Mouse (Mus musculus) kidney, embryonic 15.5 days (tissue): ENCODE results near the gene Hrk. TPM values are rescaled to one million over a fixed set of nuclear protein-coding genes. Genes with fewer than 3 reads are reported as not detected.
A peak's percentile ranks its signal among the peaks of the same experiment; 100 is the strongest.

ENCODE experiments used
- ATAC-seq: fragments of 200-750 bp; cut with Nextera tagmentation; replicated peaks from 2 replicates; pipeline ENCODE4 v1.8.0; 2017; ENCODE audit warnings: moderate TSS enrichment; ENCODE audit not compliant: low FRiP score
- H3K27ac ChIP-seq: fragments of 300-500 bp; sonication (generic); 2 replicates; pipeline ENCODE4 v1.5.1; 2015; ENCODE audit warnings: mild to moderate bottlenecking, inconsistent platforms
- H3K27me3 ChIP-seq: fragments of 300-500 bp; sonication (generic); 2 replicates; pipeline ENCODE4 v1.6.1; 2015; ENCODE audit warnings: inconsistent platforms
- H3K36me3 ChIP-seq: fragments of 300-500 bp; sonication (generic); 2 replicates; pipeline ENCODE4 v1.6.1; 2015; ENCODE audit warnings: inconsistent platforms
- H3K4me1 ChIP-seq: fragments of 300-500 bp; sonication (generic); 2 replicates; pipeline ENCODE4 v1.6.1; 2015; ENCODE audit warnings: inconsistent platforms
- H3K4me2 ChIP-seq: fragments of 300-500 bp; sonication (generic); 2 replicates; pipeline ENCODE4 v1.6.1; 2015; ENCODE audit warnings: moderate library complexity, mild to moderate bottlenecking, inconsistent platforms
- H3K4me3 ChIP-seq: fragments of 300-500 bp; sonication (generic); replicated peaks from 2 replicates; pipeline ENCODE4 v1.5.1; 2015; ENCODE audit warnings: mild to moderate bottlenecking, inconsistent platforms
- H3K9ac ChIP-seq: fragments of 300-500 bp; sonication (generic); 2 replicates; pipeline ENCODE4 v1.6.1; 2015; ENCODE audit warnings: mild to moderate bottlenecking, inconsistent platforms
- H3K9me3 ChIP-seq: fragments of 300-500 bp; sonication (generic); replicated peaks from 2 replicates; pipeline ENCODE4 v1.6.1; 2016; ENCODE audit warnings: inconsistent platforms
- WGBS: fragments of 180-500 bp; shearing (Covaris S2); methylation state at CpG from one replicate; pipeline ENCODE4 v1.1.7; 2015; ENCODE audit warnings: mixed read lengths; 5-methylcytosine and 5-hydroxymethylcytosine counted together
- polyA plus RNA-seq: library from polyadenylated mRNA; unstranded; fragments of >200 nt; fragmentation: Nextera tagmentation; extraction: Ambion mirVana; gene quantifications from 2 replicates; pipeline ENCODE4 v1.2.1, GENCODE M21; 2015

Hrk gene
- polyA plus RNA-seq, 1 experiment from 2014 or later, result 0.12 TPM

DNA sequence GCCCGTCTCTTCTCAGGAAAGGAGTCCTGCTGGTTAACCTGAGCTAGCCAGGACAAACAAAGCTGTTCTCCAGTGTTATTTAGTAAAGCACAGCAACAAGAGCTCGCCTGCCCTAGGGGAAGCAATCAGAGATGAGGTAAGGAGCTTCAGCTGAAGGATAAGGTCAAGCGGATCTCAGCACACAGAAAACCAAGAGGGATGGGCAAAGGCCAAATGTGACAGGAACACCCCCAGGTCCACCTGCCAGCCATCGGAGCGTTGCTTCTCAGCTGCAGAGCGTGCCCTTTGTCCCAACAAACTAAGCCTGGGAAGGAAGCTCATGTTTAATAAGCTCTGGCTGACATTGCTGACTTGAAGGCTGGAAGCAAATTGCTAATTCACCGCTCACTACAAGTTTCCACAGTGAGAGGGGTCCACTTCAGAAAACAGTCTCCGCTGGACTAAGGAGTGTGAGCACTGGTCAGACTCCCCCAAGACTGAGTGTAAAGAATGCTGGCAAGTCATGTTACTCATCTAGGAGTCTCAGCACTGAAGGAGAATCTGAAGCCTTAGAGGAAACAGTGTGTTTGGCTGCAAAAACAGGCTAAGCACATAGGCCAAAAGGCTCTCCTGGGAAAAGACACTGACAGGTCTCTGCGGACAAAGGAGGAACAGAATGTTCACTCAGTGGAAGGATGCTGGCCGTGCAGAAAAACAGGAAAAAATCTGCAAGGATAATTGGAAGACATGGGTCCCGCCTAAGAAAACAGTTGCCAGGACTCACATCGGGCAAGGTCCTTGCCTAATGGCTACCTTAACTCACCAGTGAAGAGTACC lies 21.0 kb upstream of the Hrk start:
- Histone ChIP-seq H3K4me1 (peaks cover 45% of the 10 kb centered on the region), H3K9ac (no peak overlapping the region), H3K9me3 (no peaks in the 10 kb centered on the region), H3K27ac (peak overlapping the region; percentile 66), H3K27me3 (no peaks in the 10 kb centered on the region), H3K4me3 (no peak overlapping the region), H3K4me2 (no peak overlapping the region), H3K36me3 (peaks cover 49% of the 10 kb centered on the region)
- 0 out of 2 replicates have a peak, but pooled peaks have one; percentile 33 for ATAC-seq
- WGBS, result 54% methylated on average over 12 of the region's 12 CpGs

GRCm38 (mm10) chr5:118144327-118144726 lies 20.1 kb upstream of the Hrk start:
- WGBS, result 77% methylated on average over 4 of the region's 4 CpGs
- Histone ChIP-seq H3K27ac (0 out of 2 replicates have a peak overlapping the region, but pooled peaks have one; percentile 66), H3K4me3 (no peak overlapping the region), H3K27me3 (no peaks in the 10 kb centered on the region), H3K36me3 (peaks cover 41% of the 10 kb centered on the region), H3K9me3 (no peaks in the 10 kb centered on the region), H3K9ac (no peak overlapping the region), H3K4me1 (peaks cover 45% of the 10 kb centered on the region), H3K4me2 (no peak overlapping the region)
- no peak for ATAC-seq

DNA sequence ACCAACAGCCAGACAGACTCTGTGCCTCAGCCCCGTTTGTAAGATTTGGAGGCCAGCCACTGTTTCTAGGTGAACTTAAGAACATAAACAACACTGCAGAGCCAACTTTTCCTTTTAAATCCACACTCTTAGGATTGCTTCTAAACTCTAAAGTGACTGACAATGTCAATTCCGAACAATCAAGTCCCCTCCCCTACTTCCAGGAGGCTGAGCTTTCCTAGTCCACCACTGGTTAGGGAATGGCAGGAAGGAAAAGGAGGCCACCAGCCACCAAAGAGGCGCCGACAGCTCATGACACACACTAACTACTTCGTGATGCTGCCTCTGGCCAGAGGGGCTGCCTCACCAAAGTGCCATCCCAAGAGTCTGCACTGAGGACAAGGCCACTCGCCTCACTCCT lies 19.7 kb upstream of the Hrk start:
- no peak overlapping the region for H3K4me2 ChIP-seq
- H3K36me3 ChIP-seq, result peaks cover 36% of the 10 kb centered on the region
- ATAC-seq, result no peak
- H3K4me3 ChIP-seq, result no peak overlapping the region
- H3K27me3 ChIP-seq, result no peaks in the 10 kb centered on the region
- H3K4me1 ChIP-seq, result peaks cover 45% of the 10 kb centered on the region
- no peak overlapping the region for H3K9ac ChIP-seq
- no peaks in the 10 kb centered on the region for H3K9me3 ChIP-seq
- no peak overlapping the region for H3K27ac ChIP-seq
- 80% methylated on average over 6 of the region's 6 CpGs for WGBS

DNA sequence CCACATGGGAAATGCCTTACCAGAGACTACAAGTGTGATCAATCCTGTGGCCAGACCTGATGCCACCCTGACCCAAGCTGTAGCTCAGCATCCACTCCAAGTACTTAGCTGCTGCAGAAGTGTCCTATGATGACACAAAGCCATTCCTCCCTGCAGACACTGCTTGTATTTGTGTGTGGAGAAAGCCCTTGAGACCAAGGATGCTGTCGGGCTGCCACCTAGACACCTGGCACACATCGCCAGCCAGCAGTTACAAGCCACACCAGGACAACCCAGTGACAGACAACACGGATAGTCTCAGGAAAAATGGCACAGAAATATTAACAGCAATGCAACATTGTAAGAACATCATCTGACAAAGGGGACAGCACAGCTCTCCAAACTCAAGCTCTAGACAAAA lies 19.0 kb upstream of the Hrk start:
- no peak overlapping the region for H3K27ac ChIP-seq
- WGBS, result 88% methylated on average over 3 of the region's 3 CpGs
- ATAC-seq, result no peak
- H3K27me3 ChIP-seq, result no peaks in the 10 kb centered on the region
- no peak overlapping the region for H3K9ac ChIP-seq
- no peak overlapping the region for H3K4me2 ChIP-seq
- H3K36me3 ChIP-seq, result peaks cover 29% of the 10 kb centered on the region
- H3K9me3 ChIP-seq, result no peaks in the 10 kb centered on the region
- H3K4me1 ChIP-seq, result peaks cover 45% of the 10 kb centered on the region
- no peak overlapping the region for H3K4me3 ChIP-seq

DNA sequence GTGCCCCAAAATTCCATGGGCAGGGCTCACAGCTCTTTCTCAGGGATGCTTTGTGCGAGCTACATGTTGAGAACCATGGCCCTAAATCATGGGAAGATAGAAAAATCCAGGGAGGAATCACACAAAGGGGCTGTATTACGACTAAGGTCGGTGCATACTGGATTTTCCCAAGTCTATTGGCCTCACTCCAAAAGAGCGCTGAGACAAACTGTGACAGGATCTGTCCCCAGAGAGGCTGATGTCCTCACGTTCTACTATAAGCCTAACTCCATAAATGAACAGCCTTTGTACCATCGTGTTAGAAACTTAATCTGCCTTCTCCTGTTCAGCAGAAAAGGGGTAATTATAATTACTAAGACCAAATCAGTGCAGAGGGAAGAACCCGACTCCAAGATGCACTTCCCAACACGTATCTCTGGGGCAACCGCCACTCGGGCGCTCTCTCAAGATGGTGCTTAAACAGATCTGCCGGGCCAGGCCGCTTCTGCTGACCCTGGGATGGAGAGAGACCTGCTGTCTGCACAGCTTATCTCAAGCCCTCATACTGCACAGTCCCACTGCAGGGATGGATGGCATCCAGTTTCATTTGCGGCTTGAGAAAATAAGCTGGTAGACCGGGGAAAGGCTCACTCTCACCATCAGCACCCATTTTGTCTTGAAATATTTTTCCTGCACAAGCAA lies 18.3 kb upstream of the Hrk start:
- no peak for ATAC-seq
- H3K27ac ChIP-seq, result no peak overlapping the region
- no peaks in the 10 kb centered on the region for H3K9me3 ChIP-seq
- no peaks in the 10 kb centered on the region for H3K27me3 ChIP-seq
- peaks cover 24% of the 10 kb centered on the region for H3K36me3 ChIP-seq
- no peak overlapping the region for H3K9ac ChIP-seq
- H3K4me1 ChIP-seq, result peaks cover 45% of the 10 kb centered on the region
- 56% methylated on average over 15 of the region's 15 CpGs for WGBS
- H3K4me3 ChIP-seq, result no peak overlapping the region
- no peak overlapping the region for H3K4me2 ChIP-seq

DNA sequence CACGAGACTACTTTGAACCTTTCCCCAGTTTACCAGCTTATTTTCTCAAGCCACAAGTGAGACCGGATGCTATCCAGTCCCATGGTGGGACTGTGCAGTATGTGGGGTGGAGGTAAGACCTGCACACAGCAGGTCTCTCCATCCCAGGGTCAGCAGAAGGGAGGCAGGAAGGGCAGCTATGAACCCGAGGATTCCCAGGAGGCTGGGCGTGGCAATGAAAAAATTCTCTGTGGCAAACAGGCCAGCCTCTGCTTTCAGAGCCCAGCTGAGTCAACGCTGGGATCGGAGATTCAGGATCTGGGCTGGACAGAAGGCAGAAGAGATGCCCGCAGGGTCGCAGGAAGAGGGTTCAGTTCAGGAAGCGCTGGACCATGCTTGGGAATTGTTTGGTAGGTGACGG lies 17.2 kb upstream of the Hrk start:
- no peaks in the 10 kb centered on the region for H3K27me3 ChIP-seq
- H3K36me3 ChIP-seq, result peaks cover 20% of the 10 kb centered on the region
- 63% methylated on average over 10 of the region's 10 CpGs for WGBS
- no peak overlapping the region for H3K9ac ChIP-seq
- no peak overlapping the region for H3K4me3 ChIP-seq
- peaks cover 45% of the 10 kb centered on the region for H3K4me1 ChIP-seq
- no peaks in the 10 kb centered on the region for H3K9me3 ChIP-seq
- no peak for ATAC-seq
- no peak overlapping the region for H3K27ac ChIP-seq
- H3K4me2 ChIP-seq, result no peak overlapping the region

DNA sequence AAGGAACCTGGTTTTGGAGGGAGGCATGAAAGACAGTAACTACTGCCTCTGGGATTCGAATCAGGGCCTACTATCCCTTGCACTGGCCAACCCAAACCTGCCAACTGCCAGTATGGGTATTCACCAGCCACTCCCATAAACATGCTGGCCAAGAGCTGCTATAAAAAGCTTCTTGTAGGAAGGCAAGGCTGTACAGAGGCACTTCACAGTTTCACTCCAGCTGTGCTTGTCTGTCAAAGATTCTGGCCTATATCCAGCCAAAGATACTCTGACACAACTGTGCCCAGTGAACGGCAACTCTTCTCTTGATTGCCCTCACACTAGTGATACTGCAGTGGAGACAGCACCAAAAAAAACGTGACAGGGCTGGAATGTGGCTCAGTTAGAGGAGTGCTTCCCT lies 14.7 kb upstream of the Hrk start:
- ATAC-seq, result no peak
- H3K9ac ChIP-seq, result no peak overlapping the region
- no peak overlapping the region for H3K4me3 ChIP-seq
- H3K27me3 ChIP-seq, result no peaks in the 10 kb centered on the region
- 73% methylated on average over 3 of the region's 3 CpGs for WGBS
- H3K36me3 ChIP-seq, result peaks cover 15% of the 10 kb centered on the region
- no peaks in the 10 kb centered on the region for H3K9me3 ChIP-seq
- peaks cover 41% of the 10 kb centered on the region for H3K4me1 ChIP-seq
- no peak overlapping the region for H3K27ac ChIP-seq
- H3K4me2 ChIP-seq, result no peak overlapping the region

DNA sequence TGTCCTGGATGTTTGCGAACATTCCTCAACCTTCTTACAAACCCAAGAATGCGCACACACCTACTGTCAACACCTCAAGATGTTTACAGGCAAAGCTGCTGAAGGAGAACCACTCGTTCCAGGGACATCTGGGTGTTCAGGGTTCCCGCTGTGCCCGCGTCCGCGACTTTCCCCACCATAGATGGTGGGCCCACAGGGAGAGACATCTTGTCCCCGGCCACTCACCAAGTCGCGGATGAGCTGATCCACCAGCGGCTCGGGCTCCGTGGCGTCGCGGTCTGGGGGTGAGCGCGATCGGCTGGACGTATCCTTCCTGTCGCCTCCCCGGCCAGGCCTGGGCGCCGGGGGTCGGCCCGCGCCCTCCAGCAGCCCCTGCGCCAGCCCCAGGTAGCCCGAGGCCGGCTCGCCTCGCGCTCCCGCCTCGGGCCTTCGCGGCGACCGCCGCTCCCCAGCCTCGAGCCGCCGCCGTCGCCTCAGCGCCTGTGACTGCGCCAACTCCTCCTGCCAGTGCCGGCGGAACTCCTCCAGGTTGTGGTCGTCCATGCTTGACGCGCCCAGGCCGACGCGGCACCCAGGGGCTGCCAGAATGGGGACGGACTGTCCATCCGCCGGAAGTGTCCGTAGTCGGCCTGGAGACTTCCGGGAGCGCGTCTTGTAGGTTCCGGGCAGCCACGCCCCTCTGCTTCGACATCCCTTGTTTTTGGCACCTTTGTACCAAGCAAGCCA lies 9.4 kb upstream of the Hrk start, which contains the start of gene Fbxw8:
TSS of gene Fbxw8 (minus strand) at position 626 of the 726 bp plus-strand sequence.
- H3K9me3 ChIP-seq, result no peaks in the 10 kb centered on the region
- ATAC-seq, result peak; percentile 83
- WGBS, result under 1% methylated on average over 67 of the region's 67 CpGs
- H3K27ac ChIP-seq, result peak within 1 kb of the TSS; percentile 75
- peak within 1 kb of the TSS; percentile 98 for H3K4me3 ChIP-seq
- H3K27me3 ChIP-seq, result no peaks in the 10 kb centered on the region; the same call in 1 of the 2 replicates
- peak within 1 kb of the TSS; percentile 73 for H3K4me2 ChIP-seq
- peaks cover 12% of the 10 kb centered on the region for H3K36me3 ChIP-seq
- peak within 1 kb of the TSS; percentile 94 for H3K9ac ChIP-seq
- peaks cover 22% of the 10 kb centered on the region for H3K4me1 ChIP-seq

DNA sequence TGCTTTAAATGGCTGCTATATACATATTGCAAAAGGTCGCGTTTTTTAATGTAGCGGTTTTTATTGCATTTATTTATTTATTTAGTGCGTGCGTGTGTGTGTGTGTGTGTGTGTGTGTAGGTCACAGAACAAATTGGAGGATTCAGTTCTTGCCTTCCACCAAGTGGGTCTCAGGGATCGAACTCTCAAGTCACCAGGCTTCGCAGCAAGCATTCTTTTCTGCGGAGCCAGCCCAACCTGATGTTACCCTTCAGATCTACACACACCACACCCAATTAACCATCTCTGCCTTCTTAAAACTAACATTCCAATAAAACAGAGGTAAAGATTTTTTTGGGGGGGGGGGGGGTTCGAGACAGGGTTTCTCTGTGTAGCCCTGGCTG lies 8.9 kb upstream of the Hrk start:
- H3K27ac ChIP-seq, result 0 out of 2 replicates have a peak overlapping the region, but pooled peaks have one; percentile 75
- peaks cover under 1% of the 10 kb centered on the region; the same call in 1 of the 2 replicates for H3K27me3 ChIP-seq
- peaks cover 22% of the 10 kb centered on the region for H3K4me1 ChIP-seq
- peak overlapping the region; percentile 98 for H3K4me3 ChIP-seq
- peak overlapping the region; percentile 73 for H3K4me2 ChIP-seq
- peaks cover 12% of the 10 kb centered on the region for H3K36me3 ChIP-seq
- ATAC-seq, result no peak
- H3K9me3 ChIP-seq, result no peaks in the 10 kb centered on the region
- 18% methylated on average over 9 of the region's 9 CpGs for WGBS
- H3K9ac ChIP-seq, result 0 out of 2 replicates have a peak overlapping the region, but pooled peaks have one; percentile 94

DNA sequence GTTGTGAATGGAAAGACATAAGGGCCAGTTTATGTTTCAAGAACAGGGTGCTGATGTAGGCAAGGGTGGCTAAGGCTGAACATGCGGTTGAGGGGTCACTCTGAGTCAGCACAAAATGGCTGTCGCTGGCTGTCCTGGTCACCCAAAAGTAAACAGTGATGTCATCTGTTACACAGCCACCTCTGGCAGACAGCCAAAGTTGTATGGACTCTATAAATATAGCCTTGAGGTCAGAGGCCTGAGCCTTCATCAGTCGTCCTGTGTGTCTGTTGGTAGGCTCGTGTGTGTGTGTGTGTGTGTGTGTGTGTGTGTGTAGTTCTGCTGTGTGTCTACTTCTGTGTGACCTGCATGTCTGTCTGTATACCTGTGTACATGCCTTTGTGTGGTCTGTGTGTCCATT lies 7.5 kb upstream of the Hrk start:
- Histone ChIP-seq H3K27me3 (peaks cover 12% of the 10 kb centered on the region), H3K4me3 (no peak overlapping the region), H3K9ac (no peak overlapping the region), H3K36me3 (peaks cover 5% of the 10 kb centered on the region), H3K4me1 (peaks cover 22% of the 10 kb centered on the region), H3K9me3 (no peaks in the 10 kb centered on the region), H3K4me2 (no peak overlapping the region), H3K27ac (no peak overlapping the region)
- ATAC-seq, result no peak
- 27% methylated on average over 4 of the region's 4 CpGs for WGBS

DNA sequence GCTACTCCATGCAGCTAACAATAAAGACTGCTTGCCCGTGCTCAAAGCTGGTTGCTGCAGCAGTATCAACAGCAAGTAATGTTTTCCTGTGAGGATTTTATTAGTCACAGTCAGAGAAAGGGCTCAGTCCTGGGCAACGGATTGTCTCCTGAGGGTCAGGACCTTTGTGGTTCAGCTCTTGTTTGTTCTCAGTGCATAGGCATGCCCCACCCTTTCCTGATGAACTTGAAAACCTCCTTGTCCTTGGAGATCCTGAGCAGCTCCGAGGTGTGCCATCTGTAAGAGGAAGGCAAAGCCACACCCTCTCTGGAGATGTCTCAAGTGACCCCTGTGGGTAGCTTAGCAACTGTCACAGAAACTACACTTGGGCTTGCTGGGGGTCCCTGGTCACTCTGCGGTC lies 3.8 kb upstream of the Hrk start:
- no peak overlapping the region for H3K4me3 ChIP-seq
- peaks cover 50% of the 10 kb centered on the region for H3K27me3 ChIP-seq
- H3K4me2 ChIP-seq, result no peak overlapping the region
- 36% methylated on average over 4 of the region's 4 CpGs for WGBS
- H3K9me3 ChIP-seq, result no peaks in the 10 kb centered on the region
- no peak overlapping the region for H3K27ac ChIP-seq
- no peaks in the 10 kb centered on the region for H3K4me1 ChIP-seq
- H3K36me3 ChIP-seq, result no peaks in the 10 kb centered on the region
- no peak for ATAC-seq
- H3K9ac ChIP-seq, result no peak overlapping the region

- H3K27me3 ChIP-seq, result peaks cover 90% of the 10 kb centered on the region
- no peak for ATAC-seq
- peaks cover 11% of the 10 kb centered on the region for H3K4me1 ChIP-seq
- no peak overlapping the region for H3K4me3 ChIP-seq
- no peaks in the 10 kb centered on the region for H3K36me3 ChIP-seq
- H3K9me3 ChIP-seq, result no peaks in the 10 kb centered on the region
- H3K4me2 ChIP-seq, result no peak overlapping the region
- no peak overlapping the region for H3K27ac ChIP-seq
- H3K9ac ChIP-seq, result no peak overlapping the region
Measured at GRCm38 (mm10) chr5:118165462-118165861, 1.0 kb downstream of the Hrk start.
